Mouse (Mus musculus) T-cell, adult 2 months (primary cell): ENCODE measurements around the gene Psmd12.

ENCODE experiments used
- DNase-seq: peaks from one replicate; pipeline ENCODE4 v3.0.0; 2022; ENCODE audit warnings: low spot score

Gene Psmd12

DNA sequence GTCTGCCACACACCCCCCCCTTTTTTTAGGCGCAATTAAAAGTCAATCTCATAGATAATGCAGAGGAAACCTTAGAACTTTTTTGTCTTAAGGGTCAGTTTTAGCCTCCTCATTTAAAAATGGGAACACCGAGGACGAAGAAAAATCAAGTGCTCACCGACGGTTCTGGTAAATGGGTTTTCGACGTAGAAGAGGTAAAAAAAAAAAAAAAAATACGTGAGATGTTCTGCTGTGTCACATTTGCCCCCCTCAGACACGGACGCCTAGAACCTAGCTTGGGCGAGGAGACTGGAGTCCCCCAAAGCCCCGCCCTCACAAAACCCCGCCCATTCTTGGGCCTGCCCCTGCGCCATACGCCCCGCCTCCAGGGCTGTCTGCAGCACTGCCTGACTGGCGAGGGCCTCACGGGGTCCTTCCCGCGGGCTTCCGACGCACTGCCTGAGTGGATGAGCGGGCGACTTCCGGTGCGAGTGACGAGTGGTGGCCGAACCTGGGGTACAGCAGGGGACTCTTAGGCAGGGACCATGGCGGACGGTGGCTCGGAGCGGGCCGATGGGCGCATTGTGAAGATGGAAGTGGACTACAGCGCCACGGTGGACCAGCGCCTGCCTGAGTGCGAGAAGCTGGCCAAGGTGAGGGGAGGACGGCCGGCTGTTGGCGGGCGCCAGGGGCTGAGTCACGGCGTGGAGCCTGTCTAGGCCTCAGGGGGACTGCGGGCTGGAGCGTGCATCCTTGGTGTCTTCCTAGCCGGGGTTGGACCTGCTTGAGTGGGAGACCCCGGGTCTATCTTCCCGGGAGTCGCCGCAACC lies at the start of gene Psmd12:
Gene Psmd12, plus strand, starts transcription at position 432 of the 809 bp plus-strand sequence.
- peak; percentile 95 for DNase-seq

DNA sequence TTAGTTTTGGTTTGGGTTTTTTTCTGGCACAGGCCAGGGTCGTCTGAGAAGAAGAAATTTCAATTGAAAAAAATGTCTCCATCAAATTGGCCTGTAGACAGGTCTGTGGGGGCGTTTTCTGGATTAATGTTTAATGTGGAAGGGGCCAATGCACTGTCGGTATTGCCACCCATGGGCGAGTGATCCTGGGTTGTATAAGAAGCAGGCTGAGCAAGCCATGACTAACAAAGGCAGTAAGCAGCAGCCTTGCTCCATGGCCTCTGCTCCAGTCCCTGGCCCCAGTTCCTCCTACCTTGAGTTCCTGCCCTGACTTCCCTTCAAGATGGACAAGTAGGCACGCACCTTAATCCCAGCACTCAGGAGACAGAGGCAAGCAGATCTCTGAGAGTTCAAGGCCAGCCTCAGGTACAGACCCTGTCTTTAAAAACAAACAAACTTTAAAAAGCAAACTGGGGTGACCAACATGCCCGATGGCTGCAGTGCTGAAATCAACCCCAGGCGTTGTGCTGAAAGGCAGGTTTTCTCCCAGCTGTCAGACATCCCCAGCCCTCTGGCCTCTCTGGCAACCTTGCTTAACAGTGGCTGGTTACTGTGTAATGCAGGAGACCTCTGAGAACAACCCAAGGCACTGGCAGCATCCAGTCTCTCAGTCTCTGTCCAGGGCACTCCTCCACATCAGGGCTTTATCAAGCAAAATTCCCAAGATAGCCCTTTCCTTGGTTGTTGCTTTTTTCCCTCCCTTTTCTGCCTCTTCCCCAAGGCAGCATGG lies 47.9 kb upstream of the Psmd12 start:
- no peak for DNase-seq

DNA sequence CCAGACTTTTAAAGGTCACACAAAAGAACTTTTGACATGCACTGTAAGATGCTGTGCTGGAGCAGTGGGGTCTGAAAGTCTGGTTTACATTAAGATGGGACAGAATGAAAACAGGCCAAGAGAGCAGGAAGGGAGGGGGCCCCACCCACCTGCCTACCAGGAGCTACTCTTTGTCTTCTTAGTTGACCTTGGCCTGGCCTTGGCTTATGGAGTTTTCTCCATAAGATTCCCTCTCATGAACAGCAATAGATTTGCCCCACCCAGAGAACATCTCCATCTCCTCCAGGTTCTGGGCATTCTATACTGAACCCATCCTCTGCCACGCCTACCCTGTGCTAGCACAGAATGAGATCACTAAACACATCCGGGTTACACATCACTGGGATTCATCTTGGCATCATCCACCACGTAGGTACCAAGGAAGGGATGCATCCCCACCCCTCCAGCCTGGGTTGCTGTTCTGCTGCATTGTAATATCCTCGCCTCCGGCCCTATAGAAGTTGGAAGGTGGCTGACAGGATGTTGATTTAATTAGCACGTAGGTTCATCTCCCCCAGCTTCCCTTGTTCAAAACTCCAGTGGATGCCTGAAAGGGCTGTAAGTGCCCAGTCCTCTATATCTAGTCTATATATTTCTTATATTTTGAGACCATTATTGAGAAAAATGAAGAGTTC lies 43.4 kb upstream of the Psmd12 start:
- peak; percentile 10 for DNase-seq

DNA sequence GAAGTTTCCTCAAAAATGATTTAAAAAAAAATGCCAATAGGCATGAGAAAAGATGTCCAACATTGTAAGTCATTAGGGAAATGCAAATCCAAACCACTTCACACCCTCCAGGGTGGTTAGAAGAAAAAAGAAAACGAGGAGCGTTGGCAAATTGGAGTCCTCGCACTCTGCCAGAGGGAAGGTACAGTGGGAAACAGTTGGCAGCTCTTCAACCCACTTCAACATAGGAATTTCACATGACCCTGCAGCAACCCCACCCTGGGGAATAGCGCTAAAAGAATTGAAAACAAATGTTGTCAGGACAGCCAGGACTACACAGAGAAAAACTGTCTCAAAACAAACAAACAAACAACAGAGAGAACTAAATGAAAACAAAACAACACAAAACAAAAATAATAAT lies 41.6 kb upstream of the Psmd12 start:
- no peak for DNase-seq

DNA sequence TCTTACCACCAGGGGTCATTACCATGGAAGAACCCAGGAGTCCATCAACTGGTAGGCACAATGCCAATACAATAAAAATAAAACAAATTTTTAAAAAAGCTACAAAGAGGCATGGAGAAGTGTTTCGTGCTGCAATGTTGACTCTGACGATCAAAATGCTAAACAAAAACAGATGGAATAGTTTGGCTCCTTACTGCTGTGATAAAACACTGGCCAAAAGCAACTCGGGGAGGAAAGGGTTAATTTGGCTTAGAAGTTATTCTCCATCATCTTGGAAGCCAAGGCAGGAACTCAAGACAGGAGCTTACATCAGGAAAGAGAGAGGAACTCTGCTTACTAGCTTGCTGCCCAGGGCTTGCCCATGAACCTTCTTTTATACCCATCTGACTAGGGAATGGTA lies 41.1 kb upstream of the Psmd12 start:
- DNase-seq, result no peak

DNA sequence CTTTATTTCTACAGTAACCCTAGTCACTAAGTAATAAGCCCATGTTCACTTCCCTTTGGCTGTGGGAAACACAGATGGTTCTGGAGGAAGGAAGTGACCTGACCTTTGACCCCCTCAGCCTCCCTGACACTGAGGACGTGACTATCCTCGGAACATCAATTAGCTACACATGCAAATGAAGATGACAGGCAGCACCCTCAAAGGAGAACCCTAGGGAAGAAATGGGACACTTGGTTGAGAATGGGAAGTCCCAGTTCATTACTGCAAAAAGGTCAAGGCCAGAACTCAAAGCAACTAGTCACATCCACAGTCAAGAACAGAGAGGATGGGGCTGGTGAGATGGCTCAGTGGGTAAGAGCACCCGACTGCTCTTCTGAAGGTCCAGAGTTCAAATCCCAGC lies 38.2 kb upstream of the Psmd12 start:
- no peak for DNase-seq

DNA sequence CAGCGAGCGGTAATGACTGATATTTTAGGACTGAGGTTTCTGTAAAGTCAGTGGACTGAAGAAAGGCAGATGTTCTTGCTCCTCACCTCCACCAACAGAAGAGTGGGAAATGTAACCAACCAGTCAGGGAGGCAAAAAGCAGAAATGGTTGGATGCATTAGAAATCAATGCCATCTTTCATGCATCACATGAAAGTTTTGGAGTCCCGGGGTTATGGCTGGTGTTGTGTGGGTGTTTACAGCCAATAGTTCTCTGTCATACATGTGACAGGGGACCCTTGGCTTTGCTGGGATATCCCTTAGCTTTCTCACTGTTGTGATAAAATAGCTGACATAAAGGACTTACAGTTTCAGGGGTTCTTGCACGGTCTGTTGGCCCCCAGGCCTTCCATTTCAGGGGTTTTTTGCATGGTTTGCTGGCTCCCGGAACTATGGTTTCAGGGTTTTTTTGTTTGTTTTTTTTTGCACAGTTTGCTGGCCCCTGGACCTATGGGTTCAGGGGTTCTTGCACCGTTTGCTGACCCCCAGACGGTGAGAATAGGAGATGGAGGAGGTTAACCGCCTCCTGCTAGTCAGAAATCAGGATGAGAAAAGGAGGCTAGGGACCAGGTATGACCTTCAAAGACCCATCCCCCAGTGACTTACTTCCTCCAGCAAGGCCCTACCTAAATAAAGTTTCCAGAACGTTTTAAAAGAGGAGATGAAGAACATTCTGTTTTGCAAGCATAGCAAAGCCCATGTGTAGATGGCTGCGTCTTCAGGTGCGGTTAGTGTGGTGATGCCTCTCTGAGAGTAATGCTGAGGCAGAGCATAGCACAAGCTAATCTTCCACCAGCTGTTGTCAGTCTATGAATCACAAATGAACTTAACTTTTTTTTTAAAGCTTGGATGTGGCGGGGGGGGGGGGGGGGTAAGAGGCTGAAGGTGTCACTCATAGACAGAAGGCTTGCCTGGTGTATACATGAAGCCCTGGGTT lies 35.9 kb upstream of the Psmd12 start:
- DNase-seq, result peak; percentile 89

DNA sequence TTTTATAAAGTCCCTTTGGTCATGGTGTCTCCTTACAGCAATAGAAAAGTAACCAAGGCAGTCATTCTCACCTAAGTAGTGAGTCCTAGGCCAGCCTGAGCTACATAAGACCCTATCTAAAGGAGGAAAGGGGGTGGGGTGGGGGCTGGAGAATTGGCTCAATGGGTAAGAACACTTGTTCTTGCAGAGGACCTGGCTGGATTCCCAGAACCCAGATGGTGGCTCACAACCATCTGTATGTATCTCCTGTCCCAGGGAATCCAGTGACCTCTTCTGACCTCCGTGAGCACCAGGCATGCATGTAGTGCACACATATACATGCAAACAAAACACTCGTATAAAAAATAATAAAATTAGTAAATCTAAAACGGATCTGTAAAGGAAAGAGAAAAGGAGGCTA lies 33.6 kb upstream of the Psmd12 start:
- no peak for DNase-seq

DNA sequence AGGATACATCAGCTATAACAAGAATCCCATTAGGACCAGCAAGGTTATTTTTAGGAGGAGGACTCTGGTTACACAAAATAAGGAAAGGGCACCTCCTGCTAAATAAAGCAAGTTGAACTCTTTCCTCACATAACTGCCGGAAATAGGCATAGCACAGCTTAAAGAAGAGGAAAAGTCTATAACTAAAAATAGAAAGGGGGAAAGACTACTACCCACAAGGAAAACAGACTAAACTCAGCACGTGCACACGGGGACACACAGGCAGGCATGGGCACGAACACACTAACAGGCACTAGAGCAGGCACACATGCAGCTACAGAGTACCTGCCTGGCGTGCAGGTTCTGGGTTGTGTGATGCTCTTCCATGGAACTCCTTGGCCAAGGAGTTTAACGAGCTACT lies 32.6 kb upstream of the Psmd12 start:
- no peak for DNase-seq

DNA sequence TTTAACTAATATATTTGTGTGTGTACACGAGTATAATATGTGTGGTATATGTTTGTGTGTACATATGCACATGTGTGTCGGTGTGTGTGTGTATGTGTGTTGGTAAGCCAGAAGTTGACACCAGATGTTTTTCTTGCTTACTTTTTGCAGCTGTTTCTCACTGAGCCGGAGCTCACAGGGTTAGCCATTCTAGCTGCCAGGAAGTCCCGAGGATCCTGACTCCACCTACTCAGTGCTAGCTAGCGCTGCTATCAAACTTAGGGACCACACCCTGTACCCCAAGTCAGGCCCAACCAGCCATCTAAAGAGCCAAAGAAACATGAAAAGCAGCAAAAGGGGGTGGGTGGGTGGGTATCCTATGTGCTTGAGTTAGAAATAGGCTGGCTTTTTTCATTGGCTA lies 31.9 kb upstream of the Psmd12 start:
- DNase-seq, result peak; percentile 72

DNA sequence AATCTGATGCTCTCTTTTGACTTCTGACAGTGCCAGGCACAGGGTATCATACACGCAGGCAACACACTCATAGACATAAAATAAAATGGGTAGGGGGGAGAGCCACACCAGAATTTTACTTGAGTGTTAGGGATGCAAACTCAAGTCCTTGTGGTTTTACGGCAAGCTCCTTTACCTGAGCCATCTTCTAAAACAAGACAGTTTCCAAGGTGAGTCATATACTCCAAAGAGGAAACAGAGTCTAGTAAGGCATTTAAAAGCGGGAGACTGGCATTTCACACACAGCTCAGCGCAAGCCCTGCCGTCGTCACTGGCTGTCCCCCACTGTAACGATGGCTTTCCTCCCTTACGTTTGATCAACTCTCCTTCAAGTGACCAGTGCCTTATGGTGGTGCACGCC lies 31.4 kb upstream of the Psmd12 start:
- DNase-seq, result no peak

DNA sequence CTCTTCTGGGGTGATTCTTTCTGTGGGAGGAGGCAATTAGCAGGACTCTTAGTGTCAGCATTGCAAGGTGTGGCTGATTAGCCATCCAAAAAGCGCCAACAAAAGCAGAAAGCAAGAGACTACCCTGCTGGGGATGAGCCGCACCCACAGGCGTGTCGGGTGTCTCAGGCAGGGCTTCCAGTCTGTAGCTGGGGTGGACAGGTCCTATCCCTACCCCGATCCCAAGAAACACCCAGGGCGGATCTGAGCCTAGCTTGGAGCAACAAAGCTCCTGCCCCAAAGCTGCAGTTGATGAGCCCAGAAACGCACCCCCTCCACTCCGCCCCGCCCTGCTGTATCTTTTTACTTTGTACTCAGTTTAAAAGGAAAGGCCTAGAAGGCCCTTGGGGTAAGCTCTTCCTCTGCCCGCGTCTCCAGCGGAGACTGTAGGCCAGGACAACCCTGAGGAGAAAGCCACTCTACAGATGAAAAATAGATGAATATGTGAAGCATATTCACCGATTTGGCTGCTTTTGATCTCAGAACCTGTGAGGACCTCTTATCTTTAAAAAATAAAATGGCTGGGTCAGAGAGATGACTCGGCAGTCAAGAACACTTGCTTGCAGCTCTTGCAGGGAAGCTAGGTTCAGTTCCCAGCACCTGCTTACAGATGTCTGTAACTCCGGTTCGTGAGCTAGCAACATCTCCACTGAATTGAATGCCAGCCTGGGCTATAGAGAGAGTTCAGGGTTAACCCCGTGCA lies 29.9 kb upstream of the Psmd12 start:
- peak; percentile 54 for DNase-seq

DNA sequence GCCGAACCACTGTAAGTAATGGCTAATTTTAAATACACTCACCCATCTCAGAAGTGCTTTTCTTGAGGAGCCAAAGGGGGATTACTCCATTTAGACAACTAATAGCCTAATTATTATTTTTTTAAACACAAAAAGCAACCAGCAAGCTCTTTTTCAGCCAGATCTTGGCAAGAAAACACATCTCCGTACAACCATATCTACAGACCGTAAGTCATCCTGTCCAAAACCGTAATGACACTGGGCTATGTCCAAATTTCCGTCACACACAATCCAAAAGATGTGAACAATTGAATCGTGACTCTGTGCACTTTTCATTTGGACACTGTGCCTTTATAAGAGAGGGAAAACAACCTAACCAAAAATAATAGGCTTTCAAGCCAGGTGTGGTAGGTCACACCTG lies 29.2 kb upstream of the Psmd12 start:
- no peak for DNase-seq

DNA sequence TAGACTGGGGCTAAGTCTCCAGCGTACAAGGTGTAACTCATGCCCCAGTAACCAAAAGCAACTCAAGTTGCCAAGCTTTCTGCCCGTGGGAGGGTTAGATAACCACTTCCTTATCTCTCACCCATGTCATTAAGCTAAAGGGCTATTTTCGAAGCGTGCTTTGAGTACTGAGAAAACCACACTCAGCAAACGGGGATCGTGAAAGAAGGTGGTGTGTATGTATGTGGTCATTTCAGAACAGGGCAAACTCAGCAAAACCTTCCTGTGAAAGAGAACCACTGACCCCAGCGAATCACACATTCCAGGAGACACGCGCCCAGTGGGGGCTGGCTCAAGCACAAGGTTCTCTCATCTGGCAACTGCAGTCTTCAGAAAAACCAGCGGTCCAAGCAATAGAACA lies 28.2 kb upstream of the Psmd12 start:
- peak; percentile 81 for DNase-seq

DNA sequence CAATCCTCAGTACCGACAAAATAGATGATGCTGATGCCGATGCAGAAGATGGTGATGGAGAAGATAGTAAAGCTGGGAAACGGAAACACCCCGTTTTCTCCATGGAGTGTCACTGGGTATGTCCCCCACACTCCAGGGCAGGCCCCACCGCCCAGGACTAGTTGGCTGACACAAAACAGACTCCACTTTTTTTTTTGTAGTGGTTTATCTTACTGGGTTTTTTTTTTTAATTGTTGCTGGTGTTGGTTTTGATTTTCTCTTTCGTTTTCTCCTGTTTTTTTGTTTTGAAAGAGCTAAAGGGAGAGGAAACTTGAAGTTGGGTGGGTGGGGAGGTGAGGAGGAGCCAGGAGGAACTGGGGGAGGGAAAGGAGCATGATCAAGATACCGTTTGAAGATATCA lies 27.2 kb upstream of the Psmd12 start:
- peak; percentile 69 for DNase-seq

DNA sequence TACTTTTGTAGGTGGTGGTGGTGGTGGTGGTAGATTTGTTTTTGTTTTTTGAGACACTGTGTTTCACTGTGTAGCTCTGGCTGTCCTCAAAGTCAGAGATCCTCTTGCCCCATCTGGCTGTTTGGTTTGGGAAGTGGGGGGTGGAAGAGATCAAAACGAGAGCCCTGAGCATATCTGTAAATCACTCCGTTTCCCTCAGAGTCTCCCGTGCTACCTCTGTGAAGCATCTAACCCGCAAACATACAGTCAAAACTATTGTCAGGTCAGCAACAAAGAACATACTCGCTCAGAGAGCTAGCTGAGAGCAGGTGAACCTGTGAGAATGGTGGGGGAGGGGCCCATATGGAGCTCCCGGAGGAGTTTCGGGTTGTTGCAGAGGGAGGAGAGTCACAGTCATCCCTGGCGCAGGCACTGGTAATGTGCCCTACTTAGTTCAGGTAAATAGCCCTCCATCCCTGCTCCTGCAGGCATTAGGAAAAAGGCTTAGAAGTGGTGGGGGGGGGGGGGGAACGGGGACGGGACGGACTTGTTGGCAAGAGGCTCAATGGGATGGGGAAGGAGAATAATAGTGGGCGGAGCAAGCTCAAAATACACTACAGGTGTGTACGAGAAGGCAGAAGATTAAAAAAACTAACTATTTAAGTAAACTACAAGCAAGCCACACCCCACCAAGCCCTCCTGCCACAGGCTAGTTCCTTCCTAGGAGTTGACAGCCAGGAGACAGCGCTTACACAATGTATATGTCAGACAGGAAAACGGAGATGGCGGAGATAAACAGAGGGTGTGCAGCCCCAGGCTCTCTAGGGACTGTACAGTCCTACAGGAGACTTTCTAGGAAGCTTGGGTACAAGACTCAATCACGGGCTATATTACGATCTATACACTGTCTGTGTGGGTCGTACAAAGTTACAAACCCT lies 24.5 kb upstream of the Psmd12 start:
- no peak for DNase-seq

DNA sequence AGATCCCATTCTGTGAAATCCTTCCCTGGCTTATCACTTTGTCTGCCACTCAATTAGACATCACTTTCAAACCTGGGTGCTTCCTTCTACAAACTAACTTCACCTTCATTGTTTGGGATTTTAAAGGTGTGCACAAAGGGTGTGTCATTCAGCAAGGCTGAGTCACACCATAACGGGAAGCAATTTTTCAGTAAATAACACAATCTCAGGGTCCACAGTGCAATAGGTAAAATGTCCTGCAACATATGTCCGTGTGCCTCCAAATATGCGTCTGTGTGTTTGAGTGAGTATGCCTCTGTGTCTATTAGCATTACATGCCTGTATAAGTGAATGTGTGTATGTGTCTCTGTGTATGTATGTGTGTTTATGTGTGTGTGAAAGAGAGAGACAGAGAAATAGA lies 22.0 kb upstream of the Psmd12 start:
- no peak for DNase-seq

DNA sequence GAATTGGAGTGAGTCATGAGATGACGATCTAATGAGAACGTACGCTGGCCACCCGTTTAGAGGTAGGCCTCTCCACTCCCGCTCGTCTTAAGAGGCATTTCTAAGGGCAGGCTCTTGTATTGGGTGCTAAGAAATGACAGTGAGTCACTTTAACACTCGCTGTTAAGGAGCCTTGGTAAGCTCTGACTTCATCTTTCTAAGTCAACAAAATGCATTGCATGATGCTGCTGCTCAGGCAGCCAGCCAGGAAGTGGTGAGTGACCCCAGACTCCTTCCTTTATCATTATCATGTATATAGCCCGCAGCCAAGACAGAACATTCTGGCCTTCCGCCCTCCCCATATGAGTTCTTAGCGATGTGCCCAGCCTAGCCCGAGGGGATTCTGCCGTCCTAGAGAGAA lies 21.0 kb upstream of the Psmd12 start:
- DNase-seq, result peak; percentile 80

DNA sequence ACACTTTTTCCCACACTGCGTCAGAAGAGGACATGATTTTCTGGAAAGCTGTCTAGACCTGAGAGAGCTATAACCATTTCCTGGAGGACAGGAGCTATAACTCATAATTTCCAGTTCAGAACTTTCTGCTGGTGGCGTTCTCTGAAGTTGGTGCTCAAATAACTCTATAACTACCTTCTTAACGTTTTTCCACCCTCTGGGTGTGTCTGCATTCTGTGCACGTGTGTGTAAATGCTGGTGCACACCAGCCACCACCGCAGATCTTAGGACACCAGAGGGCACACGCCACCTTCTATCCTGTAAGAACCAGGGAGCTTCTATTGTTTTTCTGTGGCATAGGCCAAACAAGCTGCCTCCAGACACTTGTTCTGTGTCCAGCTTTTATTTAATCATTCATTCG lies 20.3 kb upstream of the Psmd12 start:
- DNase-seq, result peak; percentile 60

DNA sequence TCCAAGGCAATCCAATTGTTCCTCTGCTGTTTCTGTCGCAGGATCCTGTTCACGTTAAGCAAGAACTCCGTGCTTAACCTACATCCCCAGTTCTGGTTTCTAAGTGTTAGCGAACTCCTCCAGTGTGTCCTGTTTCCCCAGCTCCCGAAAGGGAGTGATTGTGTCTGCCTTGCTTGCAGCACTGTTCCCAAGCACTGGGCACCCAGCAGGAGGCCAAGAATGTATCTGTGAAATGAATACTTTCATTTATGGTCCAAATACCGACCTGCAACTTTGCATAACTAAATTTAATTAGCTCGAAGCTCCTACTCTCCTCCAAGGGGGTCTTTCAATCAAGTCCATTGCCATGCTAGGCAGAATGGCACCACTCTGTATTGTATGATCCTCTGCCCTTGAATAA lies 19.5 kb upstream of the Psmd12 start:
- DNase-seq, result no peak
